Mouse (Mus musculus) kidney, postnatal 0 days (tissue): ENCODE results near the gene Efl1. TPM values are rescaled to one million over a fixed set of nuclear protein-coding genes. Genes with fewer than 3 reads are reported as not detected.
A peak's percentile ranks its signal among the peaks of the same experiment; 100 is the strongest.

Experiments
- ATAC-seq: fragments of 200-750 bp; cut with Nextera tagmentation; replicated peaks from 2 replicates; pipeline ENCODE4 v1.8.0; 2017; ENCODE audit warnings: low read depth, moderate number of reproducible peaks, moderate TSS enrichment, moderate library complexity; ENCODE audit not compliant: low FRiP score
- DNase-seq: peaks from one replicate; pipeline ENCODE4 v3.0.0-alpha.2; 2016; ENCODE audit warnings: low spot score
- H3K27ac ChIP-seq: fragments of 300-500 bp; sonication (generic); 2 replicates; pipeline ENCODE4 v1.5.1; 2014; ENCODE audit warnings: mild to moderate bottlenecking
- H3K27me3 ChIP-seq: fragments of 300-500 bp; sonication (generic); 2 replicates; pipeline ENCODE4 v1.6.1; 2014; ENCODE audit warnings: low read length, mixed read lengths; ENCODE audit not compliant: insufficient read depth
- H3K36me3 ChIP-seq: fragments of 300-500 bp; sonication (generic); 2 replicates; pipeline ENCODE4 v1.6.1; 2014; ENCODE audit warnings: low read length, mixed read lengths; ENCODE audit not compliant: insufficient read depth
- H3K4me1 ChIP-seq: fragments of 300-500 bp; sonication (generic); replicated peaks from 2 replicates; pipeline ENCODE4 v1.6.1; 2014; ENCODE audit warnings: antibody characterized with exemption, low read length, mixed read lengths; ENCODE audit not compliant: insufficient read depth
- H3K4me2 ChIP-seq: fragments of 300-500 bp; sonication (generic); 2 replicates; pipeline ENCODE4 v1.6.1; 2014; ENCODE audit warnings: mild to moderate bottlenecking, low read length, moderate library complexity, mixed read lengths
- H3K4me3 ChIP-seq: fragments of 300-500 bp; sonication (generic); replicated peaks from 2 replicates; pipeline ENCODE4 v1.5.1; 2014; ENCODE audit warnings: low read depth, low read length
- H3K9ac ChIP-seq: fragments of 300-500 bp; sonication (generic); 2 replicates; pipeline ENCODE4 v1.6.1; 2014; ENCODE audit warnings: low read depth, low read length
- H3K9me3 ChIP-seq: fragments of 300-500 bp; sonication (generic); replicated peaks from 2 replicates; pipeline ENCODE4 v1.6.1; 2016; ENCODE audit warnings: low read length, inconsistent platforms, mixed read lengths
- CTCF ChIP-seq: IDR thresholded peaks from 2 replicates; pipeline ENCODE4 v1.5.1; 2016; ENCODE audit warnings: antibody characterized with exemption, low read depth, mild to moderate bottlenecking, moderate library complexity
- WGBS: fragments of 180-500 bp; shearing (Covaris S2); extraction: QIAGEN DNeasy Blood & Tissue Kit; methylation state at CpG from one replicate; pipeline ENCODE4 v1.1.7; 2014; 5-methylcytosine and 5-hydroxymethylcytosine counted together
- polyA plus RNA-seq: library from polyadenylated mRNA; unstranded; fragments of >200 nt; fragmentation: Nextera tagmentation; extraction: Ambion mirVana; gene quantifications from 2 replicates; pipeline ENCODE4 v1.2.1, GENCODE M21; 2015

Efl1 gene
- polyA plus RNA-seq, 1 experiment from 2014 or later: 15.9 TPM

GRCm38 (mm10) chr7:82647909-82648308 lies 505 bp upstream of the Efl1 start:
- Histone ChIP-seq H3K27ac (no peak overlapping the region), H3K9me3 (no peaks in the 10 kb centered on the region), H3K9ac (peak overlapping the region; percentile 66), H3K27me3 (no peaks in the 10 kb centered on the region), H3K36me3 (no peaks in the 10 kb centered on the region), H3K4me1 (no peaks in the 10 kb centered on the region), H3K4me2 (peak overlapping the region; percentile 73), H3K4me3 (peak overlapping the region; percentile 78)
- no peak for TF ChIP-seq CTCF
- 31% methylated on average over 4 of the region's 4 CpGs for whole genome bisulfite sequencing
- ATAC-seq: no peak
- DNase-seq: no peak

DNA sequence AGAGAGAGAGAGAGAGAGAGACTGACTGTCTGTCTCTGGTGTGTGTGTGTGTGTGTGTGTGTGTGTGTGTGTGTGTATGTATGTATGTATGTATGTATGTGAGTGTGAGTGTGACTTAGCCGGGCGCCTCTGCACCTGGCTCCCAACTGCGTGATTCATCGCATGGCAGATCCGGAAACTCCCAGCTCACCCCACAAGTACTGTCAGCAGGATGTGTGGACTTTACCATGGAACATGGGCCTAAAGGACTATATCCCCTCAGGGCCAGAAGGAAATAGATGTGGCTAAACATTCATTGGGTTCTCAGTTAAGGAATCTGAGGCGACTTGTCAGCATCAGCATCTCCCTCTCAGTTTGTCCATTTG lies 649 bp downstream of the Efl1 start:
- no peak overlapping the region for H3K27ac ChIP-seq
- TF ChIP-seq CTCF: no peak
- ATAC-seq: peak; percentile 21; the same call in 1 of the 2 replicates
- peak overlapping the region; percentile 78 for H3K4me3 ChIP-seq
- WGBS: 9% methylated on average over 6 of the region's 6 CpGs
- no peaks in the 10 kb centered on the region for H3K4me1 ChIP-seq
- no peaks in the 10 kb centered on the region for H3K36me3 ChIP-seq
- peak overlapping the region; percentile 73 for H3K4me2 ChIP-seq
- DNase-seq: peak; percentile 27
- H3K9ac ChIP-seq: peak overlapping the region; percentile 66
- no peaks in the 10 kb centered on the region for H3K9me3 ChIP-seq
- H3K27me3 ChIP-seq: no peaks in the 10 kb centered on the region

GRCm38 (mm10) chr7:82664604-82665003 lies 16.2 kb downstream of the Efl1 start:
- WGBS: 81% methylated on average over 3 of the region's 3 CpGs
- no peak for TF ChIP-seq CTCF
- Histone ChIP-seq H3K27me3 (no peaks in the 10 kb centered on the region), H3K4me3 (no peak overlapping the region), H3K27ac (no peak overlapping the region), H3K9ac (no peak overlapping the region), H3K9me3 (no peaks in the 10 kb centered on the region), H3K4me2 (no peak overlapping the region), H3K4me1 (no peaks in the 10 kb centered on the region), H3K36me3 (peaks cover 19% of the 10 kb centered on the region)
- ATAC-seq (no peak), DNase-seq (no peak)

DNA sequence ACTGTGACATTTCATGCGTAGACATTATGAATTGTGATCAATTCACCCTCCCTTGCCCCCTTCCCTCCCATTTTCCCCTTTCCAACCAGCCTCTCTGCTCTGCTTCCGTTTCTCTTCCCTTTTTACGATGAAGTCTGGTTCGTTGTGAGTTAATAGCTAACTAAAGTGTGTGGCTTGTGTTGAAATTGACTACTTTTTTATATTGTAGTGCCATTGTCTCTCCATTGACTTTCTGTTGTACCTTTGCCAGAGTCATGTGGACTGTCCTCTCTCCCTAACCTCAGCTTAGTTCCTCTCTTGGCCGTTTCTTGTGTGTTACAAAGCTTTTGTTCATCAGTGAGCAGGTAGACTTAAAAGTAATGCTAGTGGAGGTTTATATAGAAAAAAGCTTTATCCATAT lies 27.6 kb downstream of the Efl1 start:
- no peak for ATAC-seq
- WGBS: 63% methylated on average over 5 of the region's 5 CpGs
- Histone ChIP-seq H3K9ac (no peak overlapping the region), H3K36me3 (peaks cover 9% of the 10 kb centered on the region; the same call in 1 of the 2 replicates), H3K4me2 (no peak overlapping the region), H3K9me3 (no peaks in the 10 kb centered on the region), H3K27ac (no peak overlapping the region), H3K4me1 (no peaks in the 10 kb centered on the region), H3K4me3 (no peak overlapping the region), H3K27me3 (no peaks in the 10 kb centered on the region)
- no peak for DNase-seq
- TF ChIP-seq CTCF: no peak

DNA sequence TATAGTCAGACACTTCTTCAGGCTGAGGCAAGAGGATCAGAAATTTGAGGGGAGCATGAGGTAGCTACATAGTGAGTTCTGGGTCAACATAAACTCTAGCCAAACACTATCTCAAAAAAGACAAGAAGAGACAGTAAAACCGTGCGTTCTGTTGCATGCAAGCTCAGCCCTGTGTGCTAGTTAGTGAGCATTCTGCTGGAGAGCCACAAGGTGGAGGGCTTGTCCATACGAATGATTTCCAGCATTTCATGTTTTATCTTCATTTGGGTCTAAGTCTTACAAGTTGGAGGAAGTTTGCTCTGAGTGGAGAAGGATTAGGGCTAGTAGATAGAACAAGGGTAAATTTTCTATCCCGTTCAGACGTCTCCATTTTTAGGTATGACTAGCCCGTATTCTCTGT lies 28.4 kb downstream of the Efl1 start:
- Histone ChIP-seq H3K27me3 (no peaks in the 10 kb centered on the region), H3K9ac (no peak overlapping the region), H3K36me3 (peaks cover 9% of the 10 kb centered on the region; the same call in 1 of the 2 replicates), H3K4me1 (no peaks in the 10 kb centered on the region), H3K4me3 (no peak overlapping the region), H3K9me3 (no peaks in the 10 kb centered on the region), H3K4me2 (no peak overlapping the region), H3K27ac (no peak overlapping the region)
- DNase-seq: peak; percentile 71
- peak; percentile 71 for TF ChIP-seq CTCF
- 77% methylated on average over 6 of the region's 6 CpGs for WGBS
- no peak for ATAC-seq

DNA sequence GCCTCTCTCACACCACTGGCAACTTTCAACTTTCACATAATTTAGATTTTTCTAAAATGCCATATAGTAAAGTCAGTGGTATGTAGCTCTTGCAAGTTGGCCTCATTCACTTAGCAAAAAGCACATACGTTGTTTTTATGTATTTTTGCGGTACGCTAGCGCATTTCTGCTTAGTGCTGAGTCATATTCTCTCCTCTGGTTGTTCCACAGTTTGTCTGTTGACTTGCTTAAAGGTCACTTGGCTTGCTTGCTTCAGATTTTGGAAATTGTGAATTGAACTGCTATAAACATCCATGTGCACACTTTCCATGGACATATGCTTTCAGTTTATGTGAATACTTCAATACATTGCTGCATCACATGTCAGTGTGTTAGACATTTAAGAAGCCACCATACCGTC lies 31.5 kb downstream of the Efl1 start:
- peaks cover 2% of the 10 kb centered on the region; the same call in 1 of the 2 replicates for H3K36me3 ChIP-seq
- WGBS: 95% methylated on average over 5 of the region's 5 CpGs
- H3K9me3 ChIP-seq: no peaks in the 10 kb centered on the region
- no peaks in the 10 kb centered on the region for H3K4me1 ChIP-seq
- no peak overlapping the region for H3K27ac ChIP-seq
- TF ChIP-seq CTCF: no peak
- DNase-seq: no peak
- no peak for ATAC-seq
- H3K4me3 ChIP-seq: no peak overlapping the region
- no peak overlapping the region for H3K4me2 ChIP-seq
- no peaks in the 10 kb centered on the region for H3K27me3 ChIP-seq
- no peak overlapping the region for H3K9ac ChIP-seq

DNA sequence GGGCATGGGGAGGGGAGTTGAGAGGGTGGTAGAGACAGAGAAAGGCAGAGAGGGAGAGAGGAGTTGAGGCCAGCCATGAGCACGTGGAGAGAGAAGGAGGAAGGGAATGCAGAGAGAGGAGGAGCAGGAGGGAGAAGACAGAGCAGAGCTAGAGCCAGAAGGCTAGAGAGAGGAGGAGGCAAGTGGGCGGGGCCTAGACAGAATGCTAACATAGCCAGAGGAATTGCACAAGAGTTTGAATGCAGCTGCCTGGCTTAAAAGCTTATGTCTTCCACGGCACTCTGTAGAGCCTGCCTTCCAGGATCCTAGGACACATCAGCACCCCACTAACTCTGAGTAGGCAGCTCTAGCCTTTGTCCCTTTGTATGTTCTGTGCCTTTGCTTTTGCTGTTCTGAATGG lies 40.3 kb downstream of the Efl1 start:
- H3K4me3 ChIP-seq: no peak overlapping the region
- 40% methylated on average over 3 of the region's 3 CpGs for WGBS
- peak; percentile 75 for DNase-seq
- H3K9ac ChIP-seq: no peak overlapping the region
- no peak for TF ChIP-seq CTCF
- no peaks in the 10 kb centered on the region for H3K4me1 ChIP-seq
- peaks cover 18% of the 10 kb centered on the region for H3K36me3 ChIP-seq
- no peak overlapping the region for H3K27ac ChIP-seq
- ATAC-seq: 0 out of 2 replicates have a peak, but pooled peaks have one; percentile 54
- no peaks in the 10 kb centered on the region for H3K9me3 ChIP-seq
- H3K27me3 ChIP-seq: no peaks in the 10 kb centered on the region
- H3K4me2 ChIP-seq: no peak overlapping the region
